Mouse (Mus musculus) liver, embryonic 11.5 days (tissue): ENCODE measurements around the gene Itgb7. TPM values are rescaled to one million over a fixed set of nuclear protein-coding genes. Genes with fewer than 3 reads are reported as not detected.

Experiments used
- ATAC-seq: fragments of 200-750 bp; cut with Nextera tagmentation; replicated peaks from 2 replicates; pipeline ENCODE4 v1.8.0; 2017; ENCODE audit warnings: moderate number of reproducible peaks, mild to moderate bottlenecking, moderate TSS enrichment, moderate library complexity; ENCODE audit not compliant: low FRiP score
- DNase-seq: peaks from one replicate; pipeline ENCODE4 v3.0.0-alpha.2; 2017; ENCODE audit warnings: low spot score
- H3K27ac ChIP-seq: fragments of 300-500 bp; sonication (generic); 2 replicates; pipeline ENCODE4 v1.5.1; 2014; ENCODE audit warnings: mild to moderate bottlenecking, low read depth, low read length, control low read depth
- H3K27me3 ChIP-seq: fragments of 300-500 bp; sonication (generic); replicated peaks from 2 replicates; pipeline ENCODE4 v1.6.1; 2014; ENCODE audit warnings: low read length, mixed read lengths; ENCODE audit not compliant: control insufficient read depth, insufficient read depth
- H3K36me3 ChIP-seq: fragments of 300-500 bp; sonication (generic); 2 replicates; pipeline ENCODE4 v1.6.1; 2014; ENCODE audit warnings: mild to moderate bottlenecking, low read length, moderate library complexity, mixed read lengths; ENCODE audit not compliant: control insufficient read depth, insufficient read depth
- H3K4me1 ChIP-seq: fragments of 300-500 bp; sonication (generic); replicated peaks from 2 replicates; pipeline ENCODE4 v1.6.1; 2014; ENCODE audit warnings: low read length, mixed read lengths; ENCODE audit not compliant: control insufficient read depth, insufficient read depth
- H3K4me2 ChIP-seq: fragments of 300-500 bp; sonication (generic); 2 replicates; pipeline ENCODE4 v1.6.1; 2014; ENCODE audit warnings: mild to moderate bottlenecking, control low read depth, moderate library complexity
- H3K4me3 ChIP-seq: fragments of 300-500 bp; sonication (generic); 2 replicates; pipeline ENCODE4 v1.5.1; 2014; ENCODE audit warnings: low read depth, low read length, control low read depth
- H3K9ac ChIP-seq: fragments of 300-500 bp; sonication (generic); 2 replicates; pipeline ENCODE4 v1.6.1; 2014; ENCODE audit warnings: low read depth, low read length, control low read depth
- H3K9me3 ChIP-seq: fragments of 300-500 bp; sonication (generic); 2 replicates; pipeline ENCODE4 v1.6.1; 2016; ENCODE audit warnings: low read length, inconsistent platforms, mixed read lengths; ENCODE audit not compliant: control insufficient read depth
- WGBS: fragments of 180-500 bp; shearing (Covaris S2); extraction: QIAGEN DNeasy Blood & Tissue Kit; methylation state at CpG from one replicate; pipeline ENCODE4 v1.1.7; 2014; 5-methylcytosine and 5-hydroxymethylcytosine counted together
- polyA plus RNA-seq: library from polyadenylated mRNA; unstranded; fragments of >200 nt; fragmentation: Nextera tagmentation; extraction: Ambion mirVana; gene quantifications from 2 replicates; pipeline ENCODE4 v1.2.1, GENCODE M21; 2014

The Itgb7 gene
- polyA plus RNA-seq, 1 experiment from 2014 or later = 3.9 TPM

DNA sequence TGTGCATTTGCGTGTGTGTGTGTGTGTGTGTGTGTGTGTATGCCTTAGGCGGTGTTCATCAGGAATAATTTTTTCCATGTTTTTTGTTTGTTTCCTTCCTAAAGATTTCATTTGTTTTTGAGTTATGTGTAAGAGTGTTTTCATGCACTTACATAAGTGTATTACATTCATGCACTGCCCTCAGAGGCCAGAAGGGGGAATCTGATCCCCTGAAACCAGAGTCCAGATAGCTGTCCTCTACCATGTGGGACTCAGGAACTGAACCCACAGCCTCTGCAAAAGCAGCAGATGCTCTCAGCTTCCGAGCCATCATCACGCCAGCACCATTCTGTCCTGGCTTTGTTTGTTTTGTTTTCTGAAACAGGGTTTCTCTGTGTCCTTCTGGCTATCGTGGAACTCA, 33.8 kb upstream of the Itgb7 start:
- no peaks in the 10 kb centered on the region for H3K9me3 ChIP-seq

GRCm38 (mm10) chr15:102263037-102263436, 31.3 kb upstream of the Itgb7 start:
- DNase-seq = no peak
- H3K27ac ChIP-seq = no peak overlapping the region
- peaks cover 8% of the 10 kb centered on the region for H3K4me1 ChIP-seq
- 77% methylated on average over 2 of the region's 2 CpGs for WGBS
- no peak overlapping the region for H3K4me3 ChIP-seq
- no peak for ATAC-seq
- H3K9me3 ChIP-seq = no peaks in the 10 kb centered on the region
- no peak overlapping the region for H3K4me2 ChIP-seq
- no peaks in the 10 kb centered on the region for H3K36me3 ChIP-seq
- H3K9ac ChIP-seq = no peak overlapping the region
- H3K27me3 ChIP-seq = peaks cover 46% of the 10 kb centered on the region

More for the DNA sequence above, 33.8 kb upstream of the Itgb7 start:
- no peak for ATAC-seq
- 84% methylated on average over 5 of the region's 5 CpGs for WGBS
- H3K9ac ChIP-seq = no peak overlapping the region
- DNase-seq = no peak
- H3K36me3 ChIP-seq = no peaks in the 10 kb centered on the region
- H3K4me1 ChIP-seq = no peaks in the 10 kb centered on the region; the same call in 1 of the 2 replicates
- peaks cover 34% of the 10 kb centered on the region for H3K27me3 ChIP-seq
- H3K4me3 ChIP-seq = no peak overlapping the region
- H3K4me2 ChIP-seq = no peak overlapping the region
- H3K27ac ChIP-seq = no peak overlapping the region

- no peaks in the 10 kb centered on the region for H3K9me3 ChIP-seq
- ATAC-seq (no peak), DNase-seq (no peak)
- no peak overlapping the region for H3K4me2 ChIP-seq
- H3K4me3 ChIP-seq = no peak overlapping the region
- no peak overlapping the region for H3K9ac ChIP-seq
- 47% methylated on average over 7 of the region's 7 CpGs for WGBS
- peaks cover 13% of the 10 kb centered on the region for H3K4me1 ChIP-seq
- no peaks in the 10 kb centered on the region for H3K36me3 ChIP-seq
- peaks cover 51% of the 10 kb centered on the region for H3K27me3 ChIP-seq
- H3K27ac ChIP-seq = no peak overlapping the region
Measured at GRCm38 (mm10) chr15:102262582-102262981, 30.8 kb upstream of the Itgb7 start.

GRCm38 (mm10) chr15:102258581-102259253, 27.0 kb upstream of the Itgb7 start:
- WGBS = 29% methylated on average over 11 of the region's 11 CpGs
- H3K9ac ChIP-seq = no peak overlapping the region
- H3K27ac ChIP-seq = no peak overlapping the region
- ATAC-seq (no peak), DNase-seq (no peak)
- no peaks in the 10 kb centered on the region for H3K36me3 ChIP-seq
- H3K4me1 ChIP-seq = peaks cover 19% of the 10 kb centered on the region
- peaks cover 82% of the 10 kb centered on the region for H3K27me3 ChIP-seq
- H3K4me2 ChIP-seq = peak overlapping the region; percentile 28
- H3K4me3 ChIP-seq = no peak overlapping the region
- no peaks in the 10 kb centered on the region for H3K9me3 ChIP-seq

- Histone ChIP-seq H3K4me1 (peaks cover 19% of the 10 kb centered on the region), H3K27me3 (peaks cover 80% of the 10 kb centered on the region), H3K36me3 (no peaks in the 10 kb centered on the region), H3K9me3 (no peaks in the 10 kb centered on the region), H3K9ac (no peak overlapping the region), H3K4me2 (peak overlapping the region; percentile 89), H3K4me3 (peak overlapping the region; percentile 59; the same call in 1 of the 2 replicates), H3K27ac (0 out of 2 replicates have a peak overlapping the region, but pooled peaks have one; percentile 19)
- ATAC-seq (no peak), DNase-seq (no peak)
- WGBS = 11% methylated on average over 12 of the region's 12 CpGs
Measured at GRCm38 (mm10) chr15:102258076-102258470, 26.3 kb upstream of the Itgb7 start.

DNA sequence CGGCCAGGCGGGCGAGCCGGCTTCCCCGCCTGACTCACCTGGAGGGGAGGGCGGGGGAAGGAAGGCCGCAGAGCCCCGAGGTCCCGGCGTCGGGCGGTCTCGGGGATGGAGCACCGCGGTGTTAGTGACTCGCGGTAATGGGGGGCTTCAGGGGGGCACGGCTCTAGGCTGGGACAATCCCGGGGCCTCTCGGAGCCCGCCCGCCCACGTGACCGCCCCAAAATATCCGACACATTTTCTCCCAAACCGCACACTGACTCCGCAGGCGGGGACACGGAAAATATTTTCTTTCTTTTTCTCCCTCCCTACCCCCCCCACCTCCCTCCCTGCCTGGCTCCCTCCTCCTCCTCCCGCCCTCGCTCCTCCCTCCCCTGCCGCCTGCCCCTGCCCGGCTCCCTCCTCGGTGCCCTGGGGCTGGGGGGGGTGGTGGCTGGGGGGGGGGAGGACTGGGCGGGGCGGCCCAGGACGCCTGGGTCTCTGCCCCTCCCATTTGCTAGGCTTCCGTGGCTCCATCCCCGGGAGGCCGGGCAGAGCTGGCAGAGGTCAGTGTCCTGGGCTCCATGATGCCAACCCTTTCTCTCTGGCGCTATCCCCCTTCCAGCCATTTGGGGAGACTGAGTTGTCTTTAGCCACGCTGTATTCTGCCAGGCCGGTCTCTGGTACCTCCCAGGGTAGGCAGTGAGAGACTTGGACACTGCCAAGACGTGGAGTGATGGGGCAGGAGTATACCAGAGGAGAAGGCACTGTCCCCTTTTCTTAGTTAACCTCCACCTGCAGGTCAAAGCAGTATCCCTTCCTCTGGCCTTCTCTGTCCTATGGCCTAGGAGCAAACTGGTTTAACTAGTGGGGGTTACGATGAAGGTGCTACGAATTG, 25.7 kb upstream of the Itgb7 start, which contains the start of gene Rarg:
Gene Rarg, minus strand, starts transcription at position 316 of the 874 bp plus-strand sequence.
- no peak for DNase-seq
- peak within 1 kb of the TSS; percentile 19; the same call in 1 of the 2 replicates for H3K27ac ChIP-seq

GRCm38 (mm10) chr15:102256431-102257201, 24.9 kb upstream of the Itgb7 start:
- H3K9me3 ChIP-seq = no peaks in the 10 kb centered on the region
- DNase-seq (no peak), ATAC-seq (no peak)
- 8% methylated on average over 22 of the region's 22 CpGs for WGBS
- H3K9ac ChIP-seq = peak overlapping the region; percentile 40; the same call in 1 of the 2 replicates
- peaks cover 19% of the 10 kb centered on the region for H3K4me1 ChIP-seq
- H3K4me3 ChIP-seq = peak overlapping the region; percentile 59
- no peak overlapping the region for H3K27ac ChIP-seq
- H3K27me3 ChIP-seq = peaks cover 81% of the 10 kb centered on the region
- H3K4me2 ChIP-seq = peak overlapping the region; percentile 89
- H3K36me3 ChIP-seq = no peaks in the 10 kb centered on the region

More for the DNA sequence above, 25.7 kb upstream of the Itgb7 start, which contains the start of gene Rarg:
- ATAC-seq = no peak; the same call in 1 of the 2 replicates
- peaks cover 81% of the 10 kb centered on the region for H3K27me3 ChIP-seq
- H3K9ac ChIP-seq = peak within 1 kb of the TSS; percentile 40; the same call in 1 of the 2 replicates
- peak within 1 kb of the TSS; percentile 89 for H3K4me2 ChIP-seq
- no peaks in the 10 kb centered on the region for H3K36me3 ChIP-seq
- no peaks in the 10 kb centered on the region for H3K9me3 ChIP-seq
- H3K4me1 ChIP-seq = peaks cover 19% of the 10 kb centered on the region
- peak within 1 kb of the TSS; percentile 59 for H3K4me3 ChIP-seq
- 1% methylated on average over 43 of the region's 46 CpGs for WGBS

GRCm38 (mm10) chr15:102255547-102256255, 24.0 kb upstream of the Itgb7 start:
- no peak overlapping the region for H3K4me3 ChIP-seq
- H3K36me3 ChIP-seq = no peaks in the 10 kb centered on the region
- ATAC-seq (no peak), DNase-seq (no peak)
- peaks cover 85% of the 10 kb centered on the region for H3K27me3 ChIP-seq
- H3K27ac ChIP-seq = no peak overlapping the region
- H3K9ac ChIP-seq = no peak overlapping the region
- no peaks in the 10 kb centered on the region for H3K9me3 ChIP-seq
- peaks cover 19% of the 10 kb centered on the region for H3K4me1 ChIP-seq
- no peak overlapping the region for H3K4me2 ChIP-seq
- WGBS = 47% methylated on average over 14 of the region's 14 CpGs
